Mouse (Mus musculus) liver, postnatal 0 days (tissue): ENCODE measurements around the gene Ptcd1.

Experiments used
- CTCF ChIP-seq: sonication (generic); IDR thresholded peaks from 2 replicates; pipeline ENCODE4 v1.5.1; 2016; ENCODE audit warnings: antibody characterized with exemption, low read depth
- EP300 ChIP-seq: IDR thresholded peaks from 2 replicates; pipeline ENCODE4 v1.6.1; 2016; ENCODE audit warnings: antibody characterized with exemption, low read depth, mild to moderate bottlenecking

DNA sequence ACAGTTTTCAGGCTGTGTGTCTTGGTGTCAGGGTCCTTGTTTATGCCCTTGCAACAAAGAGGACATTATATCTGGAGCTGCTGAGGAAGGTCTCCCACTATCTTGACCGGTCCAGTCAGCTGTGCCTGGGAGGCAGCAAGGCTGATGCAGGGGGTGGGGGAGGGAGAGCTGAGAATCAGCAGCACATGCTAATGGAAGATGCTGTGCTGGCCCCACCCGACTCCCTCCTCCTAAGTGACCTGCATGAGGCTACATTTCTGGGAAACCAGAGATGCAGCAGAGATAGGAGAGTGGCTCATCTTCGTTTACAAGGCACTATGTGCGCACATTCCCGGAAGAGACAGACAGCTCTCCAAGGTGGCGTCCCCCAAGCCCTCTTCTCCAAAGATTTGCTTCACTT, 56.5 kb downstream of the Ptcd1 start:
- no peak for TF ChIP-seq EP300
- no peak for TF ChIP-seq CTCF
